Mouse (Mus musculus): ENCODE data around the gene Dclre1a.
"Not testable (repeated sequence)": the region's sequence is repeated elsewhere in the genome, so short reads cannot be mapped to it uniquely, and the experiment has no call there.

- TF ChIP-seq CTCF (IDR thresholded peaks at IDR 0.05; ENCODE audit: borderline replicate concordance, control insufficient read depth, extremely low read depth, insufficient read depth, low read length, poor library complexity); POLR2A (IDR thresholded peaks at IDR 0.05; ENCODE audit: control insufficient read depth, extremely low read depth, insufficient read depth, low read length, poor library complexity): not testable (repeated sequence)
These were observed 45.0 kb downstream of the Dclre1a start for GRCm38 (mm10) chr19:56503069-56503468.
